Mouse (Mus musculus) thymus, adult 2 months (tissue): ENCODE data around the gene Ccdc30.

Source experiments
- CTCF ChIP-seq: fragments of 200-500 bp; IDR thresholded peaks from 2 replicates; pipeline ENCODE4 v1.5.1; 2012; ENCODE audit warnings: mild to moderate bottlenecking, control low read depth, low read length, moderate library complexity, borderline replicate concordance; ENCODE audit not compliant: control insufficient read depth, poor library complexity, insufficient read depth; ENCODE audit errors: extremely low read depth
- POLR2A ChIP-seq: fragments of 200-500 bp; IDR thresholded peaks from 2 replicates; pipeline ENCODE4 v1.6.1; 2012; ENCODE audit warnings: mild to moderate bottlenecking, low read length, control low read depth, moderate library complexity; ENCODE audit not compliant: control insufficient read depth, poor library complexity, insufficient read depth; ENCODE audit errors: extremely low read depth

- TF ChIP-seq CTCF, result no peak
- no peak for TF ChIP-seq POLR2A
Measured at GRCm38 (mm10) chr4:119450436-119450835, 35.1 kb upstream of the Ccdc30 start.
